Mouse (Mus musculus) liver, adult 2 months (tissue): Measurements from ENCODE around the gene Khk.

Experiments used
- CTCF ChIP-seq: fragments of 200-500 bp; IDR thresholded peaks from 2 replicates; pipeline ENCODE4 v1.5.1; 2011; ENCODE audit warnings: low read depth, low read length, control low read depth
- POLR2A ChIP-seq: fragments of 200-500 bp; IDR thresholded peaks from 2 replicates; pipeline ENCODE4 v1.6.1; 2011; ENCODE audit warnings: low read length, control low read depth; ENCODE audit not compliant: insufficient read depth; ENCODE audit errors: extremely low read depth

DNA sequence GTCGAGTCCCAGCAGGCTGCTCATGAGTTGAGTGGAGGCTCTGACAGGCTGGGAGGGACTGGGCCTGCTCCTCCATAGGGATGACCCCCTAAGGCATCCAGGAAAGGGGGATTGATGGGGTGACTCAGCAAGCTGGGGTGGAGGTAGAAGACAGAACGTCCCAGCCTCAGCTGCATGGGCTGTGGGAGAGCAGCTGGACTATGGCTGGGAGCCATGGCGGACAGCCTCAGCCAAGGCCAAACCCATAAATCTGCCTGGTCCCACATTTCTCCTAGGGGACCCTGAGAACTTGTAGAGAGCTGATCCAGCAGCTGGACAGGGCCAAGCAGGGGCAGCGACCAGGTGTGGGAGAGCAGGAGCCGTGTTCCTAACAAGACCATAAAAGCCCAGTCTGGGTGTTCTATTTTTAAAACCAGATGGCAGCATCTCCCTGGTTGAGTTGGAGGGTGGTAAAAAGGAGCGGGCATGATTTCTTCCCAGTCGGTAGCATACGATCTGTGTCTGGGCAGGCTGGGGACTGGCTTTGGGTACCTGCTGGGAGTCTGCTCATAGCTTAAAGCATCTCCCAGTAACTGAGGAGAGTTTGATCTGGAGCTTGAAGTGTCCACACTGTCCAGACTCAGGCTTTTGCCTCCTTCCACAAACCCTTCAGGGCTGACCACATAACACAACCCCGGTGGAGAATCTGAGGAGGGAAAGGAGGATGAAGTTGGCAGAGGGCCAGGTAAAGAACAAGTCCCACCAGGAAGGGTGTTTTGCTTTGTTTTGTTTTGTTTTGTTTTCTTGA lies 53.8 kb downstream of the Khk start:
- no peak for TF ChIP-seq CTCF
- TF ChIP-seq POLR2A = no peak
